Mouse (Mus musculus) midbrain, embryonic 14.5 days (tissue): ENCODE measurements around the gene Tll1. TPM values are rescaled to one million over a fixed set of nuclear protein-coding genes. Genes with fewer than 3 reads are reported as not detected.
"Not testable (repeated sequence)": the region's sequence is repeated elsewhere in the genome, so short reads cannot be mapped to it uniquely, and the experiment has no call there.

Experiments
- ATAC-seq: fragments of 200-750 bp; cut with Nextera tagmentation; 2 replicates; pipeline ENCODE4 v1.8.0; 2017; ENCODE audit warnings: moderate number of reproducible peaks, moderate library complexity; ENCODE audit not compliant: low FRiP score, low TSS enrichment
- DNase-seq: peaks from one replicate; pipeline ENCODE4 v3.0.0-alpha.2; 2015
- H3K27ac ChIP-seq: fragments of 300-500 bp; sonication (generic); replicated peaks from 2 replicates; pipeline ENCODE4 v1.5.1; 2014; ENCODE audit warnings: mild to moderate bottlenecking, low read depth, low read length, moderate library complexity
- H3K27me3 ChIP-seq: fragments of 300-500 bp; sonication (generic); 2 replicates; pipeline ENCODE4 v1.6.1; 2014; ENCODE audit warnings: low read length, control low read depth, mixed read lengths; ENCODE audit not compliant: control insufficient read depth, insufficient read depth
- H3K36me3 ChIP-seq: fragments of 300-500 bp; sonication (generic); 2 replicates; pipeline ENCODE4 v1.6.1; 2014; ENCODE audit warnings: low read length, control low read depth; ENCODE audit not compliant: control insufficient read depth, insufficient read depth
- H3K4me1 ChIP-seq: fragments of 300-500 bp; sonication (generic); 2 replicates; pipeline ENCODE4 v1.6.1; 2014; ENCODE audit warnings: mild to moderate bottlenecking, antibody characterized with exemption, low read length, control low read depth; ENCODE audit not compliant: control insufficient read depth, insufficient read depth
- H3K4me2 ChIP-seq: fragments of 300-500 bp; sonication (generic); 2 replicates; pipeline ENCODE4 v1.6.1; 2014; ENCODE audit warnings: mild to moderate bottlenecking, low read length, moderate library complexity
- H3K4me3 ChIP-seq: fragments of 300-500 bp; sonication (generic); replicated peaks from 2 replicates; pipeline ENCODE4 v1.5.1; 2014; ENCODE audit warnings: low read depth, low read length
- H3K9ac ChIP-seq: fragments of 300-500 bp; sonication (generic); replicated peaks from 2 replicates; pipeline ENCODE4 v1.6.1; 2014; ENCODE audit warnings: mild to moderate bottlenecking, low read length, moderate library complexity
- H3K9me3 ChIP-seq: fragments of 300-500 bp; sonication (generic); 2 replicates; pipeline ENCODE4 v1.6.1; 2016; ENCODE audit warnings: low read length, control low read depth, mixed read lengths; ENCODE audit not compliant: control insufficient read depth
- WGBS: fragments of 180-500 bp; shearing (Covaris S2); extraction: QIAGEN DNeasy Blood & Tissue Kit; methylation state at CpG from one replicate; pipeline ENCODE4 v1.1.7; 2014; 5-methylcytosine and 5-hydroxymethylcytosine counted together
- polyA plus RNA-seq: library from polyadenylated mRNA; unstranded; fragments of >200 nt; fragmentation: Nextera tagmentation; extraction: Ambion mirVana; gene quantifications from 2 replicates; pipeline ENCODE4 v1.2.1, GENCODE M21; 2014

Gene Tll1
- polyA plus RNA-seq, 1 experiment from 2014 or later = 4.2 TPM

DNA sequence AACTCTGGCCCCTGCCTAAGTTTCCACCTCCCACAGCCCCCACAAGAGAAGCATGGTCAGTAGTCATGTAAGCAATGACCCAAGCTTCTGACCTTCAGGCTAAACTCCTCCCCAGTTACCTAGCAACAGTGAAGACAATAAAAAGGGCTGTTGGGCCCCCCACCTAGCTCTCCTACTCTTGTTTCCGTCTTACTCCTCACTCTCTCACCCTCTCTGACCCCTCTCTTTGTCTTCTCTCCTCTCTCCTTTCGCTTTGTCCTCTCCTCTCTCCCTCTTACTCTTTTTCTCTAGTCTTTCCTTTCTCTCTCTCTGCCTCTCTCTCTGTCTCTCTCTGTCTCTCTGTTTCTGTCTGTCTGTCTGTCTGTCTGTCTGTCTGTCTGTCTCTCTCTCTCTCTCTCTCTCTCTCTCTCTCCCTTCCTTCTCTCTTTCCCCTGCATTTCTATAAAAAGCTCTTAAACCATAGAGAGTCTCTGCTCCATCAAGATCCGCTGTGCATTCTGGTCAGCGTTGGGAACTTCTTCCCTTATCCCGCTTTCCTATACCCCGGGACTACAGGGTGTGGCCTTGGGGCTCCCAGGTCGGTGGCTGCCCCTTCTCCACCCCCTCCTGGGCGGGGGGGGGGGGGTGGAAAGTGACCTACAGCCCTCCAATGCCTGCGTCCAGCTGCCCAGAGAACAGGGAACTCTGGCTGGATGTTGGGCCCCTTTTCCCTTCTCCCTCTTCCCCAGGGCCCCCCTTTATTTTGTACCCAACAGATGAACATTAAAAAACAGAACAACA, 235.3 kb downstream of the Tll1 start:
- DNase-seq, ATAC-seq, H3K9me3 ChIP-seq: not testable (repeated sequence)

More for the DNA sequence above, 235.3 kb downstream of the Tll1 start:
- not testable (repeated sequence) for H3K36me3 ChIP-seq, H3K4me1 ChIP-seq, H3K9ac ChIP-seq, H3K4me2 ChIP-seq, H3K27ac ChIP-seq, H3K27me3 ChIP-seq, H3K4me3 ChIP-seq
- 25% methylated on average over 9 of the region's 9 CpGs for WGBS
